Mouse (Mus musculus): ENCODE data around the gene Zfp612. TPM values are rescaled to one million over a fixed set of nuclear protein-coding genes. Genes with fewer than 3 reads are reported as not detected.
A peak's percentile ranks its signal among the peaks of the same experiment; 100 is the strongest.
"Not testable (repeated sequence)": the region's sequence is repeated elsewhere in the genome, so short reads cannot be mapped to it uniquely, and the experiment has no call there.

The Zfp612 gene
- polyA plus RNA-seq (2015; fragmentation: Nextera tagmentation; extraction: Ambion mirVana): 7.5 and 8.1 TPM in 2 replicates

- 0 out of 2 replicates have a peak, but pooled peaks cover 5% of the 10 kb centered on the region for H3K27me3 ChIP-seq
- no peak within 1 kb of the TSS for H3K27ac ChIP-seq
- whole genome bisulfite sequencing: 7% methylated on average over 54 of the region's 54 CpGs
- peak; percentile 93 for ATAC-seq (replicated peaks; ENCODE audit: low FRiP score)
- peaks cover 11% of the 10 kb centered on the region; the same call in 1 of the 2 replicates for H3K36me3 ChIP-seq
- H3K9ac ChIP-seq: peak within 1 kb of the TSS; percentile 63
- H3K4me2 ChIP-seq: peak within 1 kb of the TSS; percentile 85
- peaks cover 11% of the 10 kb centered on the region for H3K4me1 ChIP-seq
- H3K4me3 ChIP-seq (replicated peaks): peak within 1 kb of the TSS; percentile 68
- no peaks in the 10 kb centered on the region for H3K9me3 ChIP-seq (replicated peaks)
Observed at GRCm38 (mm10) chr8:110079282-110080221, at the start of gene Zfp612. Gene Zfp612, plus strand, starts transcription at chr8:110079746.

GRCm38 (mm10) chr8:110033771-110034170 lies 45.8 kb upstream of the Zfp612 start:
- 37% methylated on average over 8 of the region's 8 CpGs for WGBS
- not testable (repeated sequence) for H3K9ac ChIP-seq; H3K4me1 ChIP-seq; ATAC-seq (replicated peaks; ENCODE audit: low FRiP score); H3K4me3 ChIP-seq (replicated peaks); H3K27me3 ChIP-seq; H3K9me3 ChIP-seq (replicated peaks); H3K36me3 ChIP-seq; H3K27ac ChIP-seq; H3K4me2 ChIP-seq

- no peak overlapping the region for H3K4me2 ChIP-seq
- 0 out of 2 replicates have a peak, but pooled peaks cover 5% of the 10 kb centered on the region for H3K9me3 ChIP-seq (replicated peaks)
- no peaks in the 10 kb centered on the region for H3K36me3 ChIP-seq
- no peak overlapping the region for H3K4me3 ChIP-seq (replicated peaks)
- WGBS: 80% methylated on average over 4 of the region's 4 CpGs
- no peaks in the 10 kb centered on the region for H3K4me1 ChIP-seq
- H3K9ac ChIP-seq: no peak overlapping the region
- no peaks in the 10 kb centered on the region for H3K27me3 ChIP-seq
- no peak overlapping the region for H3K27ac ChIP-seq
- ATAC-seq (replicated peaks; ENCODE audit: low FRiP score): no peak
Observed at GRCm38 (mm10) chr8:110034331-110034730, 45.2 kb upstream of the Zfp612 start.

DNA sequence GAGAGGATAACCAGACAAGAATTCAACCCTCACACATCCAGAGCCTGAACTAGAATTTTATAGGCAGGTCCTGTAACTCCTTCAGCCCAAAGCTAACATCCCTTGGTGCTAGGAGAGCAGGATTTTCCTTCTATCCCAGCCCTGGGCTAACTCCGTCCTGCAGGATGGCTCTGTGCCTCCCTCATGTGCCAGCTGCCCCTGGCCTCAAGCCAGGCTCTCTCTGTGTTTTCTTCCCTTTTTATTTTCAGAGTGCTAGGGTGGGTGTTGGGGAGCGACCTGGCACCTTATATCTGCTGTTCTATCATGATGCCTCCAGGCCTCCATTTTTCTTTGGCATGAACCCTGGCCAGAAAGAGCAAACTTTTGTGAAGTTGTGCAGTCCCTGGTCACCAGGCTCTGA lies 43.4 kb upstream of the Zfp612 start:
- H3K36me3 ChIP-seq: no peaks in the 10 kb centered on the region

DNA sequence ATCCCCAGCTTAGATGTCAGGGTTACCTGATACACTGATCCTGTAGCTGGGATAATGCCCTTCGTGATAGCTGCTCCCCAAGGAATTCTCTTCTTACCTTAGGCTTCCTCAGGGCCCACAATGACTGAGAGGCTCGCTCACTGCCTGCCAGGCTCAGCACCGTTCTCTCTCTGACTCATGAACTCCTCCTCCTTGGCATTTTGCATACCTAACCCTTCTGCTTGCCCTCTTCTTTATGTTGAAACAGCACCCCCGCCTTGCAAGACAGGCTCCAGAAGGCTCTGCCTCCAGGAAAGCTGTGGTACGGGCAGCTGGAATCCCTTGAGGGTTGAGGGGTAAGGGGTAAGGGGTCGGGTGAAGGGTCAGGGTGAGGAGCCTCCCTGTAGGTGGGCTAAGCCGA lies 40.3 kb upstream of the Zfp612 start:
- Histone ChIP-seq H3K27me3 (no peaks in the 10 kb centered on the region), H3K4me3 (replicated peaks) (no peak overlapping the region), H3K27ac (no peak overlapping the region), H3K9me3 (replicated peaks) (no peaks in the 10 kb centered on the region), H3K9ac (no peak overlapping the region), H3K36me3 (no peaks in the 10 kb centered on the region), H3K4me1 (no peaks in the 10 kb centered on the region), H3K4me2 (no peak overlapping the region)
- WGBS: 35% methylated on average over 7 of the region's 7 CpGs
- ATAC-seq (replicated peaks; ENCODE audit: low FRiP score): no peak

More for the DNA sequence above, 43.4 kb upstream of the Zfp612 start:
- Histone ChIP-seq H3K4me2 (no peak overlapping the region), H3K27ac (no peak overlapping the region), H3K9ac (no peak overlapping the region), H3K4me3 (replicated peaks) (no peak overlapping the region), H3K9me3 (replicated peaks) (no peaks in the 10 kb centered on the region), H3K4me1 (no peaks in the 10 kb centered on the region), H3K27me3 (no peaks in the 10 kb centered on the region)
- no peak for ATAC-seq (replicated peaks; ENCODE audit: low FRiP score)
- 79% methylated on average over 2 of the region's 2 CpGs for WGBS

GRCm38 (mm10) chr8:110039659-110040058 lies 39.9 kb upstream of the Zfp612 start, which contains the start of gene Chst4:
Gene Chst4, minus strand, starts transcription at chr8:110039740.
- H3K27me3 ChIP-seq: no peaks in the 10 kb centered on the region
- no peaks in the 10 kb centered on the region for H3K9me3 ChIP-seq (replicated peaks)
- H3K27ac ChIP-seq: no peak within 1 kb of the TSS
- no peaks in the 10 kb centered on the region for H3K4me1 ChIP-seq
- WGBS: 88% methylated on average over 5 of the region's 5 CpGs
- H3K9ac ChIP-seq: no peak within 1 kb of the TSS
- no peaks in the 10 kb centered on the region for H3K36me3 ChIP-seq
- H3K4me3 ChIP-seq (replicated peaks): no peak within 1 kb of the TSS
- no peak for ATAC-seq (replicated peaks; ENCODE audit: low FRiP score)
- no peak within 1 kb of the TSS for H3K4me2 ChIP-seq

DNA sequence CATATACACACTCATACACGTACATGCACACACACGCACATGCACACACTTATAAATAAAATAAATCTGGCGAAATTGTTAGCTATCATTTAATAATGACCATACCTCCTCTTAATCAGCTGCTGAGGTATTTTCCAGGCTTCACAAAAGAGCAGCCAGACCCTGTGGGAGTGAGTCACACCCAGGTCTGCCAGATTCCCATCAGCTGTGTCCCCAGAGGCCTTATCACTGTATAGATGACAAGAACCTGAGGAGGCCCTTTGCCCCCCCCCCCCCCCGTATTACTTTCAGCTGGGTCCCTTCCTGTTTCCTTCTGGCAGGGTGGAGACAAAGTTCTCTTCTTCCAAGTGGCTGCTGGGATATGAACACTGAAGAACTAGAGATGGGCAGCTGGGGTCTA lies 39.0 kb upstream of the Zfp612 start:
- ATAC-seq (replicated peaks; ENCODE audit: low FRiP score): no peak
- no peak overlapping the region for H3K27ac ChIP-seq
- no peaks in the 10 kb centered on the region for H3K36me3 ChIP-seq
- no peaks in the 10 kb centered on the region for H3K27me3 ChIP-seq
- no peak overlapping the region for H3K4me2 ChIP-seq
- H3K4me3 ChIP-seq (replicated peaks): no peak overlapping the region
- no peak overlapping the region for H3K9ac ChIP-seq
- H3K4me1 ChIP-seq: no peaks in the 10 kb centered on the region
- no peaks in the 10 kb centered on the region for H3K9me3 ChIP-seq (replicated peaks)
- 88% methylated on average over 4 of the region's 4 CpGs for WGBS

DNA sequence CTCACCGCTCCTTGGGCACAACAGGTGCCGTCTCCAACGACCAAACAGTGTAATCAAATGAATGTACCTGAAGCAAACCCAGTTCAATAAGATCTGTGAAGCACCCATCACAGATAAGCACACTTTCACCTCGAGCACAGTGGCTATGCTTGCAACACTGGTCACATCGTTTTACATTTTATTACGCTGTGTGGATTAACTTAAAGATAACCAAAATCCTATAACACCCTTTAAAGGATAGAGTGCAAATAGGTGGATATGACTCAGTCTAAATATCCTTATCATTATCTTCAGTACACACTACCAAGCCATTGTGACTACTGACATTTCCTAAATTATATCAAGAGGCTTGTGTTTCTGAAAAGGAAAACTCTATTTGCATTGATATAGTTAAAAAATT lies 28.3 kb upstream of the Zfp612 start:
- Histone ChIP-seq H3K27ac (no peak overlapping the region), H3K4me3 (replicated peaks) (no peak overlapping the region), H3K27me3 (no peaks in the 10 kb centered on the region; the same call in 1 of the 2 replicates), H3K4me1 (no peaks in the 10 kb centered on the region), H3K36me3 (no peaks in the 10 kb centered on the region), H3K9ac (no peak overlapping the region), H3K4me2 (no peak overlapping the region), H3K9me3 (replicated peaks) (no peaks in the 10 kb centered on the region)
- no peak for ATAC-seq (replicated peaks; ENCODE audit: low FRiP score)
- 87% methylated on average over 6 of the region's 6 CpGs for WGBS

GRCm38 (mm10) chr8:110058207-110058606 lies 21.3 kb upstream of the Zfp612 start:
- Histone ChIP-seq H3K9ac (no peak overlapping the region), H3K27ac (no peak overlapping the region), H3K4me2 (no peak overlapping the region), H3K4me3 (replicated peaks) (no peak overlapping the region), H3K4me1 (no peaks in the 10 kb centered on the region), H3K36me3 (no peaks in the 10 kb centered on the region), H3K27me3 (no peaks in the 10 kb centered on the region; the same call in 1 of the 2 replicates), H3K9me3 (replicated peaks) (no peaks in the 10 kb centered on the region)
- ATAC-seq (replicated peaks; ENCODE audit: low FRiP score): no peak
- WGBS: 69% methylated on average over 8 of the region's 8 CpGs

GRCm38 (mm10) chr8:110064161-110064560 lies 15.4 kb upstream of the Zfp612 start:
- ATAC-seq (replicated peaks; ENCODE audit: low FRiP score): no peak
- H3K27me3 ChIP-seq: no peaks in the 10 kb centered on the region
- no peaks in the 10 kb centered on the region for H3K9me3 ChIP-seq (replicated peaks)
- no peaks in the 10 kb centered on the region for H3K36me3 ChIP-seq
- no peak overlapping the region for H3K4me3 ChIP-seq (replicated peaks)
- H3K9ac ChIP-seq: no peak overlapping the region
- WGBS: 63% methylated on average over 9 of the region's 9 CpGs
- H3K4me2 ChIP-seq: no peak overlapping the region
- no peaks in the 10 kb centered on the region for H3K4me1 ChIP-seq
- H3K27ac ChIP-seq: no peak overlapping the region

DNA sequence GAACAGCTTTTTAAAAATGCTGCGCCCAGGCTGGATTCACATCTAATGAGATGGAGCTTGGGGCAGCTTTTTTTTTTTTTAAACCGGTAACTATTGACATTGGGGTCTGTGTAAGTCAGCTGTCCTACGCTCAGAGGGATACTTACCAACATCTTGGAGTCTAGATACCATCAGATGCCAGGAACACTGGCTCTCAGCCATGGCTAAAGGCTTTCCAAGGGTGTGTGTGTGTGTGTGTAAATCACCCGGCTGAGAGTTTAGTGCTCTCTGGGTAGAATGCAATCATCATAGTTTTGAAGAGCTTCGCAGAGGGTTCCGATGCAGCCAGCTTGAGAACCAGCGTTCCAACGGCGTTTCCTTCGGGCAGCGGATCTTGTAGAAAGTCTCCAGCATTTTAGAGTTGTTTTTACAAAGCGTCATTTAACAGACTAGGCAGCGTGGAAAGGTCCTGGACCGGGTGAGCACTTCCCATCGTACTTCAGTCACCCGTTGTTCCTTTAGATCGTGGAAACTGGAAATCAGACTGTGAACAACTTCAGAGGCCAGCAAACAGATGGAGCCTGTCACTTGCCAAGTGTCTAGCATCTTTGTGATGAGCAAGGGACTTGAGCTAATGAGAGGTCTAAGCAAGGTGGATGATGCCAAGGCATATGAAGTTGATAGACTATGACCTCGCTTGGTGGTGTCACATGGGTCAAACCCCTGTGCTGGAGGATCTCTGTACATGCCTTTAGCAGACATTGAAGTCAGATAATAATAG lies 14.8 kb upstream of the Zfp612 start:
- Histone ChIP-seq H3K36me3 (no peaks in the 10 kb centered on the region), H3K4me1 (no peaks in the 10 kb centered on the region), H3K9me3 (replicated peaks) (no peaks in the 10 kb centered on the region), H3K4me3 (replicated peaks) (no peak overlapping the region), H3K27ac (no peak overlapping the region), H3K4me2 (no peak overlapping the region), H3K9ac (no peak overlapping the region), H3K27me3 (no peaks in the 10 kb centered on the region)
- 87% methylated on average over 18 of the region's 18 CpGs for WGBS
- no peak for ATAC-seq (replicated peaks; ENCODE audit: low FRiP score)

- no peaks in the 10 kb centered on the region for H3K36me3 ChIP-seq
- no peak overlapping the region for H3K4me2 ChIP-seq
- H3K27me3 ChIP-seq: no peaks in the 10 kb centered on the region; the same call in 1 of the 2 replicates
- no peak overlapping the region for H3K4me3 ChIP-seq (replicated peaks)
- H3K4me1 ChIP-seq: no peaks in the 10 kb centered on the region
- ATAC-seq (replicated peaks; ENCODE audit: low FRiP score): no peak
- H3K27ac ChIP-seq: no peak overlapping the region
- no peaks in the 10 kb centered on the region for H3K9me3 ChIP-seq (replicated peaks)
- 90% methylated on average over 4 of the region's 4 CpGs for WGBS
- no peak overlapping the region for H3K9ac ChIP-seq
Observed at GRCm38 (mm10) chr8:110065676-110066075, 13.9 kb upstream of the Zfp612 start.
